Mouse (Mus musculus) ES-E14 (cell line): ENCODE measurements around the gene Psmf1.

Experiments
- CHD2 ChIP-seq: IDR thresholded peaks from 2 replicates; pipeline ENCODE4 v1.6.1; 2014; ENCODE audit warnings: mild to moderate bottlenecking, low read depth, low read length, inconsistent platforms
- HCFC1 ChIP-seq: IDR thresholded peaks from 2 replicates; pipeline ENCODE4 v1.6.1; 2012; ENCODE audit warnings: low read length, inconsistent platforms, borderline replicate concordance; ENCODE audit not compliant: insufficient read depth
- MAFK ChIP-seq: IDR thresholded peaks from 2 replicates; pipeline ENCODE4 v1.6.1; 2014; ENCODE audit warnings: mild to moderate bottlenecking, low read depth, low read length, inconsistent platforms; ENCODE audit not compliant: insufficient read depth
- ZC3H11A ChIP-seq: IDR thresholded peaks from 2 replicates; pipeline ENCODE4 v1.6.1; 2012; ENCODE audit warnings: low read depth, mild to moderate bottlenecking, inconsistent platforms, low read length, borderline replicate concordance
- ZNF384 ChIP-seq: IDR thresholded peaks from 2 replicates; pipeline ENCODE4 v1.6.1; 2012; ENCODE audit warnings: low read depth, low read length, inconsistent platforms

- TF ChIP-seq MAFK = no peak
- no peak for TF ChIP-seq CHD2
- TF ChIP-seq ZC3H11A = no peak
- no peak for TF ChIP-seq HCFC1
- TF ChIP-seq ZNF384 = no peak
Observed at GRCm38 (mm10) chr2:151739505-151739904, 4.5 kb downstream of the Psmf1 start.
